Mouse (Mus musculus) intestine, embryonic 15.5 days (tissue): ENCODE results near the gene Fam3c. TPM values are rescaled to one million over a fixed set of nuclear protein-coding genes. Genes with fewer than 3 reads are reported as not detected.

Experiments used
- ATAC-seq: fragments of 200-750 bp; cut with Nextera tagmentation; 2 replicates; pipeline ENCODE4 v1.8.0; 2017; ENCODE audit warnings: moderate TSS enrichment, moderate library complexity
- H3K27ac ChIP-seq: fragments of 300-500 bp; sonication (generic); 2 replicates; pipeline ENCODE4 v1.5.1; 2015; ENCODE audit warnings: mild to moderate bottlenecking, inconsistent platforms
- H3K27me3 ChIP-seq: fragments of 300-500 bp; sonication (generic); replicated peaks from 2 replicates; pipeline ENCODE4 v1.6.1; 2015; ENCODE audit warnings: inconsistent platforms
- H3K36me3 ChIP-seq: fragments of 300-500 bp; sonication (generic); 2 replicates; pipeline ENCODE4 v1.6.1; 2015; ENCODE audit warnings: inconsistent platforms
- H3K4me1 ChIP-seq: fragments of 300-500 bp; sonication (generic); replicated peaks from 2 replicates; pipeline ENCODE4 v1.6.1; 2015; ENCODE audit warnings: inconsistent platforms
- H3K4me2 ChIP-seq: fragments of 300-500 bp; sonication (generic); replicated peaks from 2 replicates; pipeline ENCODE4 v1.6.1; 2015; ENCODE audit warnings: mild to moderate bottlenecking, inconsistent platforms
- H3K4me3 ChIP-seq: fragments of 300-500 bp; sonication (generic); replicated peaks from 2 replicates; pipeline ENCODE4 v1.5.1; 2015; ENCODE audit warnings: inconsistent platforms
- H3K9ac ChIP-seq: fragments of 300-500 bp; sonication (generic); 2 replicates; pipeline ENCODE4 v1.6.1; 2015; ENCODE audit warnings: inconsistent platforms
- H3K9me3 ChIP-seq: fragments of 300-500 bp; sonication (generic); 2 replicates; pipeline ENCODE4 v1.6.1; 2016; ENCODE audit warnings: inconsistent platforms
- WGBS: fragments of 180-500 bp; shearing (Covaris S2); methylation state at CpG from one replicate; pipeline ENCODE4 v1.1.7; 2015; 5-methylcytosine and 5-hydroxymethylcytosine counted together
- polyA plus RNA-seq: library from polyadenylated mRNA; unstranded; fragments of >200 nt; fragmentation: Nextera tagmentation; extraction: Ambion mirVana; gene quantifications from 2 replicates; pipeline ENCODE4 v1.2.1, GENCODE M21; 2015

Fam3c gene
- polyA plus RNA-seq, 1 experiment from 2014 or later, result 48.1 TPM

- peaks cover 4% of the 10 kb centered on the region; the same call in 1 of the 2 replicates for H3K4me1 ChIP-seq
- H3K36me3 ChIP-seq, result no peaks in the 10 kb centered on the region
- peak; percentile 75 for ATAC-seq
- 29% methylated on average over 5 of the region's 5 CpGs for WGBS
- no peaks in the 10 kb centered on the region for H3K9me3 ChIP-seq
- no peak overlapping the region for H3K27ac ChIP-seq
- no peak overlapping the region for H3K4me2 ChIP-seq
- H3K4me3 ChIP-seq, result no peak overlapping the region
- no peaks in the 10 kb centered on the region for H3K27me3 ChIP-seq
- H3K9ac ChIP-seq, result no peak overlapping the region
Observed at GRCm38 (mm10) chr6:22378462-22378861, 22.4 kb upstream of the Fam3c start.

DNA sequence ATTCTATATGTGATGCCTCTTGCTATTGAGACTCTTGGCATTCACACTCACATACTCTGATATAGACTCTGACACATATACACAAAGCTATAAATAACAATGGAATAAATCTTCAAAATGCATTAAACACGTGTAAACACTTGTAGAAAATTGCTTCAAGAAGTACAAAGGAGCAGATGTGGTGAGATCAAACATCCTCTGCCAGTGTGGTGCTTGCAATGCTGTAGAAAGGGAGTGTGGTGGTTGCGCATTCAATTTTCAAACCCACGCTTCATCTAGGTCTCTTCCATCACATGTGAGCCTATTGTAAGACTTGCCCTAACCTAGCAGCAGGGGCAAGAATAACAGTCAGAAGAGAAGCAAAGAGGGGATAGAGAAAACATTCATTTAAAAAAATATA is 18.7 kb upstream of the Fam3c start:
- no peak overlapping the region for H3K9ac ChIP-seq
- no peak for ATAC-seq
- H3K9me3 ChIP-seq, result no peaks in the 10 kb centered on the region
- H3K4me3 ChIP-seq, result no peak overlapping the region
- H3K4me1 ChIP-seq, result peaks cover 4% of the 10 kb centered on the region; the same call in 1 of the 2 replicates
- 75% methylated on average over 3 of the region's 3 CpGs for WGBS
- no peak overlapping the region for H3K4me2 ChIP-seq
- no peaks in the 10 kb centered on the region for H3K27me3 ChIP-seq
- H3K27ac ChIP-seq, result no peak overlapping the region
- H3K36me3 ChIP-seq, result no peaks in the 10 kb centered on the region

GRCm38 (mm10) chr6:22373476-22373875 is 17.4 kb upstream of the Fam3c start:
- H3K4me2 ChIP-seq, result no peak overlapping the region
- no peak overlapping the region for H3K9ac ChIP-seq
- H3K27ac ChIP-seq, result no peak overlapping the region
- no peaks in the 10 kb centered on the region for H3K4me1 ChIP-seq
- 83% methylated on average over 2 of the region's 2 CpGs for WGBS
- no peak overlapping the region for H3K4me3 ChIP-seq
- no peak for ATAC-seq
- H3K36me3 ChIP-seq, result no peaks in the 10 kb centered on the region
- no peaks in the 10 kb centered on the region for H3K27me3 ChIP-seq
- no peaks in the 10 kb centered on the region for H3K9me3 ChIP-seq

DNA sequence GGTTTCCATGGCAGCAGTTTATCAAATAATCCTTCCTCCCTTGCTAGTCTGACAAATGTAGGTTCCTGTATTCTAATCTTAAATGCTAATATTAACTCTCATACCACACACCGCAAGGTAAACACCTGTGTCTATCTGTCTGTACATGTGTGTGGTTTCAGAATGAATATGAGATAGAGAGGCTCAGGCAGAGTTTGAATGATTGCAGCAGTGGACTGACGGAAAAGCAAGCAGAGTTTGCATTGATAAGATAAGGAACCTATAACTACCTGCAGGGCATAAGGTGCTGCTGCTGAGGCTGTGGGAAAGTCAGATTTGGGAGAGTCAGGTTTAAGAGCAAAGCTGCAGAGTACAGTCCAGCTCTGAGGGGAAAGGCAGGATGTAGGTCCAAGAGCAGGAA is 10.9 kb upstream of the Fam3c start:
- H3K27me3 ChIP-seq, result no peaks in the 10 kb centered on the region
- no peaks in the 10 kb centered on the region for H3K36me3 ChIP-seq
- no peak overlapping the region for H3K27ac ChIP-seq
- H3K4me2 ChIP-seq, result no peak overlapping the region
- 58% methylated on average over 2 of the region's 2 CpGs for WGBS
- no peaks in the 10 kb centered on the region for H3K9me3 ChIP-seq
- peak; percentile 83 for ATAC-seq
- no peak overlapping the region for H3K9ac ChIP-seq
- no peaks in the 10 kb centered on the region for H3K4me1 ChIP-seq
- no peak overlapping the region for H3K4me3 ChIP-seq

- Histone ChIP-seq H3K4me2 (no peak overlapping the region), H3K4me3 (no peak overlapping the region), H3K27ac (no peak overlapping the region), H3K4me1 (no peaks in the 10 kb centered on the region), H3K9me3 (no peaks in the 10 kb centered on the region), H3K9ac (no peak overlapping the region), H3K36me3 (no peaks in the 10 kb centered on the region), H3K27me3 (no peaks in the 10 kb centered on the region)
- 77% methylated on average over 3 of the region's 3 CpGs for WGBS
- peak; percentile 12; the same call in 1 of the 2 replicates for ATAC-seq
Observed at GRCm38 (mm10) chr6:22363590-22363989, 7.5 kb upstream of the Fam3c start.

- 47% methylated on average over 3 of the region's 3 CpGs for WGBS
- peak; percentile 73 for ATAC-seq
Observed at GRCm38 (mm10) chr6:22361941-22362340, 5.9 kb upstream of the Fam3c start.

GRCm38 (mm10) chr6:22359019-22359418 is 3.0 kb upstream of the Fam3c start:
- Histone ChIP-seq H3K4me3 (no peak overlapping the region), H3K4me1 (no peaks in the 10 kb centered on the region), H3K27ac (no peak overlapping the region), H3K27me3 (no peaks in the 10 kb centered on the region), H3K9ac (no peak overlapping the region), H3K4me2 (no peak overlapping the region), H3K36me3 (no peaks in the 10 kb centered on the region), H3K9me3 (no peaks in the 10 kb centered on the region)
- ATAC-seq, result no peak
- 57% methylated on average over 1 of the region's 1 CpGs for WGBS

More at GRCm38 (mm10) chr6:22361941-22362340, 5.9 kb upstream of the Fam3c start:
- Histone ChIP-seq H3K9ac (no peak overlapping the region), H3K36me3 (no peaks in the 10 kb centered on the region), H3K4me1 (no peaks in the 10 kb centered on the region), H3K4me3 (no peak overlapping the region), H3K9me3 (no peaks in the 10 kb centered on the region), H3K27ac (no peak overlapping the region), H3K27me3 (no peaks in the 10 kb centered on the region), H3K4me2 (no peak overlapping the region)

- Histone ChIP-seq H3K4me3 (no peak overlapping the region), H3K4me2 (no peak overlapping the region), H3K36me3 (no peaks in the 10 kb centered on the region), H3K4me1 (no peaks in the 10 kb centered on the region), H3K9me3 (no peaks in the 10 kb centered on the region), H3K9ac (no peak overlapping the region), H3K27me3 (no peaks in the 10 kb centered on the region), H3K27ac (no peak overlapping the region)
- WGBS, result 91% methylated on average over 4 of the region's 4 CpGs
- ATAC-seq, result no peak
Observed at GRCm38 (mm10) chr6:22357351-22357750, 1.3 kb upstream of the Fam3c start.

- no peaks in the 10 kb centered on the region for H3K36me3 ChIP-seq
- peak overlapping the region; percentile 81 for H3K4me3 ChIP-seq
- H3K4me1 ChIP-seq, result 0 out of 2 replicates have a peak, but pooled peaks cover 4% of the 10 kb centered on the region
- peak overlapping the region; percentile 89 for H3K27ac ChIP-seq
- no peaks in the 10 kb centered on the region for H3K27me3 ChIP-seq
- ATAC-seq, result peak; percentile 91
- no peaks in the 10 kb centered on the region for H3K9me3 ChIP-seq
- 1% methylated on average over 53 of the region's 62 CpGs for WGBS
- peak overlapping the region; percentile 84 for H3K9ac ChIP-seq
- H3K4me2 ChIP-seq, result peak overlapping the region; percentile 71
Observed at GRCm38 (mm10) chr6:22355396-22356085, 502 bp downstream of the Fam3c start.

GRCm38 (mm10) chr6:22354675-22355074 is 1.4 kb downstream of the Fam3c start:
- ATAC-seq, result no peak
- H3K27ac ChIP-seq, result no peak overlapping the region
- no peak overlapping the region for H3K9ac ChIP-seq
- H3K4me2 ChIP-seq, result peak overlapping the region; percentile 71
- no peaks in the 10 kb centered on the region for H3K9me3 ChIP-seq
- H3K4me1 ChIP-seq, result 0 out of 2 replicates have a peak, but pooled peaks cover 4% of the 10 kb centered on the region
- WGBS, result 83% methylated on average over 7 of the region's 7 CpGs
- H3K4me3 ChIP-seq, result no peak overlapping the region
- H3K36me3 ChIP-seq, result no peaks in the 10 kb centered on the region
- no peaks in the 10 kb centered on the region for H3K27me3 ChIP-seq

GRCm38 (mm10) chr6:22354031-22354430 is 2.0 kb downstream of the Fam3c start:
- Histone ChIP-seq H3K36me3 (no peaks in the 10 kb centered on the region), H3K4me1 (0 out of 2 replicates have a peak, but pooled peaks cover 4% of the 10 kb centered on the region), H3K9ac (no peak overlapping the region), H3K4me3 (no peak overlapping the region), H3K27ac (no peak overlapping the region), H3K4me2 (no peak overlapping the region), H3K27me3 (no peaks in the 10 kb centered on the region), H3K9me3 (no peaks in the 10 kb centered on the region)
- ATAC-seq, result no peak
- 45% methylated on average over 1 of the region's 1 CpGs for WGBS

DNA sequence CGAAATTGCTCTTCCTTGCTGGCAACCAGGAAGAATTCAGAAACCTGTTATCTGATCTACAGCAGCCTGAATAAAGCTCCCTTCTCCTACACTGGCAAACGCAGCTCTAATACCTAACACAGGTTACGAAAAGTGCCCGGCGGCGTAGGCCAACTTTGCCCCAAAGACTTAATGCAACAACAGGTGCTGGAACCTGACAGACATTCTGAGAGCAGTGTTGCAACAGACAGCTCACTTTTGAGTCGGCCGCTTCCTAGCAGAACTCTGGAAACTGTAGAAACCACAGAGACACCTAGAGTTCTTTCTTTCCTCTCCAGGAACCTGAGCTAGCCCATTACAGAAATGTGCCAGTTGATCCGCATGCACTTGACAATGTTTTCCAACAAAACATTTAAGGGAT is 4.5 kb downstream of the Fam3c start:
- Histone ChIP-seq H3K36me3 (no peaks in the 10 kb centered on the region), H3K9ac (no peak overlapping the region), H3K4me2 (no peak overlapping the region), H3K9me3 (no peaks in the 10 kb centered on the region), H3K27me3 (no peaks in the 10 kb centered on the region), H3K27ac (no peak overlapping the region), H3K4me1 (peaks cover 14% of the 10 kb centered on the region; the same call in 1 of the 2 replicates), H3K4me3 (no peak overlapping the region)
- WGBS, result 76% methylated on average over 9 of the region's 9 CpGs
- ATAC-seq, result no peak

DNA sequence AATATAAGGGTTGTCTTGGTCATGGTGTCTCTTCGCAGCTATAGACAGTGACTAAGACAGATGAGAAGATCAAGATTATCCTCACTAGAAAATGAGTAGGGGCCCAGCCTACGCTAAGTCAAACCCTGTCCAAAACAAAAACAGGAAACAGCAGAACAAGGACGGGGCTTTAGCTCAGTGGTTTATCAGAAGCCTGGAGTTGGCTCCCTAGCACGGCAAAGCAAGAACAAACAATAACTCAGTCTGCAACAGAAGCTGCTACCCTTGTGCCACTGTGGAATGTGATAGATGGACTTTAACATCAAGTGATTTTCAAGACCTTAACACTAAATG is 5.8 kb downstream of the Fam3c start:
- Histone ChIP-seq H3K4me1 (peaks cover 17% of the 10 kb centered on the region; the same call in 1 of the 2 replicates), H3K4me3 (no peak overlapping the region)
- ATAC-seq, result no peak

More for the DNA sequence above, 5.8 kb downstream of the Fam3c start:
- WGBS, result 44% methylated on average over 4 of the region's 4 CpGs
- Histone ChIP-seq H3K9ac (no peak overlapping the region), H3K27ac (no peak overlapping the region), H3K36me3 (no peaks in the 10 kb centered on the region), H3K4me2 (no peak overlapping the region), H3K9me3 (no peaks in the 10 kb centered on the region), H3K27me3 (no peaks in the 10 kb centered on the region)
